Mouse (Mus musculus) gastrocnemius, postnatal 14 days (tissue): ENCODE data around the gene Ranbp3. TPM values are rescaled to one million over a fixed set of nuclear protein-coding genes. Genes with fewer than 3 reads are reported as not detected.

Source experiments
- DNase-seq: peaks from one replicate; pipeline ENCODE4 v3.0.0; 2021; ENCODE audit warnings: mixed read lengths
- intact Hi-C: fragments of 180-260 bp; cut with DNase I; formaldehyde crosslinking; loops from one replicate; pipeline ENCODE4 v1.15.1; 2025; ENCODE audit warnings: low total_unique reads
- total RNA-seq, 2 experiments: library from RNA; stranded (reverse); gene quantifications; 2 replicates each; pipeline ENCODE4 v1.2.3; 2021

The Ranbp3 gene
- total RNA-seq, 2 experiments from 2014 or later = 34.2 to 35.1 TPM

DNA sequence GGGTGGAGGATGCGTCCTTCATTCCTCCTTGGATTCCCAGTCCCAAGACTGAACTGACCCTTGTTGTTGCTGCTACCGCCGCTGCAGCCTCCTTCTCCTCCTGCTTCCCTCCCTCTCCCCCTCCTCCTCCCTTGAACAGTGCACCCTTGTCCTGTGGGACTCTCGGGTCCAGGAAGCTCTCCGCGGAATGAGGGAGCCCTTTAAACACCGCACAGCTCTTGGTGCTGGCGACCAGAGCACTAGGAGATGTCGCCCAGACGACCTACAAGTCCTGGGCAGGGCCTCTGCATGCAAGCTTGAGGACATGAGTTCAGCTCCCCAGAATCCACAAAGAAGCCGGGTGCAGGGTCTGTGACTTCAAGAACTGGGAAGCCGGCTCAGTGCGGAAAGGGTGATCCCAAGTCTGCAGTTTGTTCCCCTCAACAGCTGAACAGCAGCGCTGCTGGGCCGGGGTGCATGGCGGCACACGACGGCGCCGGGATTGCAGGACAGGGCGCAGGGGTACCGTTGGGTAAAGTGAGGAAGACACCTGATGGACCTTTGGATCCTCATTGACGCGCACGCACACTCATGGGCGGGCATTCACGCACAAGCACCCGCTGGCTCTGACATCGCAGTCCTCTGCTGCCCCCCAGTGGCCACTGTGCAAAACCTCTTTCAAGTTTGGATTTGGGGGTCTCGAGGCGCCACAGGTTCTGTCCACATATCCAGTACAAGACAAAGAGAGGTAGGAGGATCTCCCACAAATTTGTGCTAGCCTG lies 4.5 kb upstream of the Ranbp3 start:
- intact Hi-C loops = loop anchor here (5.0 kb wide), 1 partner anchor 41 kb away; the partner anchor contains the start of genes Catsperd and Lonp1
- DNase-seq = peak; percentile 84

DNA sequence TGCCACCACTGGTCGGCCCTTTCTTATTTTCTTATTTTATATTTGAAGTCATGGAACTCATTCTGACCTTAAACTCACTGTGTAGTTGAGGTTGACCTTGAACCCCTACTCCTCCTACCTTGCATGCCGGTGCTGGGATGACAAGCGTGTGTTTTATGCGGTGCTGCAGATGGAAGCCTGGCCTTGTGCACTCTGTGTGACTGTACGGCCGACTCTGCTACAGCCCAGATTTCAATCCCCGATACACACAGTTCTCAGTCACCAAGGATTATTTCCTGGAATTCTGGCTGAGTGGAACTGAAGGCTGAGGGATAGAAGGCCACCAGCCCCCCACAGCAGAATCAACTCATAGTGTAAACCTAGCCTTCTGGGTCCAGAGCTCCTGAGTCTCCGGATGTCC lies 3.3 kb upstream of the Ranbp3 start:
- DNase-seq = no peak
- intact Hi-C loops = loop anchor here (5.0 kb wide), 1 partner anchor 42 kb away; the partner anchor contains the start of genes Catsperd and Lonp1

DNA sequence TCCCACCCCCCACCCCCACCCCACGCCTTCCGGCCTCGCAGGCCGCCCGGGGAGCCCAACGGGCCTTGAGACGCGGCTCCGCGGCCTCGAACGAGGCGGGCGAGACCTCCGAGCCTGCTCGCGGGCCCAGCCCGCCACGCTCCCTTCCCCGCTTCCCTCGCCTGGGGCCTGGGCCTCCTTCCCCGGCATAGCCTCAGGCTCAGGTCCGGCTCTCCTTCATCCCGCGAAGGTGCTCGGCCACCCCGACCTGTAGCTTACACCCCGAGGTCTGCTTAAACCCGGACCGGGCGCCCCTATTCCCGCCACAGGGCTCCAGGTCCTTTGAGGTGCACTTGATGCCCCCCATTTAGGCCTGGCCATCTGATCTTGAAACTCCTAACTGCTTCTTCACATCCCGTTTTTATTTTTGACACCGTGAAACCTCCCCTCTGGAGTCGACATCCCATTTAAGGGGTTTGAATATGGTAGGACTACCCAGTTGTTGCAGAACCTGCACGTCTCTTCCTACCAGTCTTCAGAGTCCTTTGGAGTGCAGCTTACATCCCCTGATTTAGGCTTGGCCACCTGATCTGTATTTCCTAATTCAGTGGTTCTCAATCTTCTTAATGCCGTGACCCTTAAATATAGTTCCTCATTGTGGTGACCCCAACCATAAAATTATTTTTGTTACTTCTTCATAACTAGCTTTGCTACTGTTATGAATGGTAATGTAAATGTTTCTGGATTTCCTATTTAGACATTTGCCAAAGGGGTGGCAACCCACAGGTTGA lies 738 bp downstream of the Ranbp3 start:
- intact Hi-C loops = no loop called here
- DNase-seq = peak; percentile 30

DNA sequence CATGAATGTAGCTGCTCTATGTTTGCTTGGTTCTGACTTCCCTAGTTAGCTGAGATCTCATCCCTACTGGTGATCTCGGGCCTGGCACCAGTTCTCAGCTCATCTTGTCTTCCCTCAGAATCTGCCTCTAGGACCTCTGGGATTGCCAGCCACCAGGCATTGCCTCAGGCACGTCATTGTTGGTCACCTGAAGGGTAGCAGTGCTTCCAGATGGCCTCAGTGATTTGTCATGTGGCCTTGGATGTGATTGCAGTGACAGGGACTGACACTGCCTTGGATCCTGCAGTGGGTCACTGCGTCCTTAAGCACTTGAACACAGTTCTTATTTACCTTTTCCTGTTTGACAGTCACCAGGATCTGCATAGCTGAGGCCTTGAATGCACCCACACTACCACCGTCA lies 8.7 kb downstream of the Ranbp3 start:
- no peak for DNase-seq
- intact Hi-C loops = no loop called here

DNA sequence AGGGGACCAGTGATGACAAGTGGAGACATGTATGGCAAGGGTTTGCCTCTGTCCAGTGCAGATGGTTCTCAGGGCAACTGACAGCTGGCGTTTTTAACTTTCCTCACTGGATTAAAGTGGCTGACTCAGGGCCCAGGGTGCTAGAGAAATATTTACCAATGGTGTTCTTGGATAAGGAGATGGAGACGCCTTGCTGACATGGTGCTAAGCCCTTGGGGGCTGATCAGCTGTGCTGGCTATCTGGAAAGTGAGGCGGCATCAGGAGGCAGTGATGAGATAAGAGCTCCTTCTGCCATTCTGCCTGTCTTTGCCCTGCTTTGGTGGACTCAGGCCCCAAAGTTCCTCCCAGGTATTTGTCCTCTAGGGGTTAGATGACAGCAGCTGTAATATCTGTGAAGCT lies 9.8 kb downstream of the Ranbp3 start:
- no peak for DNase-seq
- intact Hi-C loops = no loop called here

DNA sequence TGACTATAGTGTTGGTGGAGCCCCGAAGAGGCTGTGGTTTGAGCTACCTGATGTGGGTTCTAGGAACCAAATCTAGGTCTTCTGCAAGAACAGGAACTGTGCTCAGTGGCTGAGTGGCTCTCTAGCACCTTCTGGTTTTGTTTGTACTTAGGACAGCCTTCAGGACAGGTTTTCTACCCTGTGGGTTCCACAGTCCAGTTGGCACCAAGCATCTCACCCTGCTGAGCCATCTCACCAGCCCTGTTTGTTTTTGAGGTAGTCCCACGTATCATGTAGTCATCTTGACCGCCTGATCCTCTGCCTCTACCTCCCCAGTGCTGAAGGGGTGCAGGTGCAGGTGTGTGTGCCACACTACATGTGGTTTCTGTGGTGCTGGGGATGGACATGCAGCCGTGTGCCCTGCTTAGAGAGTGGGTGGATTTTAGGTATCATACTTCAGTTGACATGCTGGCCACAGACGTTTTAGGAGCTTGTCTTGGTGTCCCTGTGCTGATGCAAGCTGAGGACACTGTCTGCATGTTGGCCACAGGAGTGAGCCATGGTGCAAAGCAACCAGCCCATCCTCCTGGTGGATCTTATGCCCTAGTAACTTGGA lies 10.5 kb downstream of the Ranbp3 start:
- DNase-seq = no peak
- intact Hi-C loops = no loop called here

DNA sequence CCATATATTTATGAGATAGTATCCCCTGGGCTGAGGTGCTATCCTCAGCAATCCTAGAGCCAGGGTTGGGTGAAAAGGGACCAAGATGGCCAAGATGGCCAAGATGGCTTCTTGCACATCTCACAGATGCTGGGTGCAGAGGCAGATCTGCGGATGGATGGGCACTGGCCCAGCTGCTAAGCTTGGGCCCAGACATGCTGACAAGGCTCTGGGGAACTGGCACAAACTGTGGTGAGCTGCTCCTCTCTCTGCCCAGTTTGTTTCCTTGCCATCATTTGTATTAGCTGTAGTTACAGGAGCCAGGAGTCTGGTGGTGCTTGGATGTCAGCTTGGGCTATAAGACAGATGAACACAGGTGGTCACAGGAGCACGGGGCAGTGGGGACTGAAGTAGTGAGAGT lies 11.6 kb downstream of the Ranbp3 start:
- DNase-seq = peak; percentile 25
- intact Hi-C loops = no loop called here

DNA sequence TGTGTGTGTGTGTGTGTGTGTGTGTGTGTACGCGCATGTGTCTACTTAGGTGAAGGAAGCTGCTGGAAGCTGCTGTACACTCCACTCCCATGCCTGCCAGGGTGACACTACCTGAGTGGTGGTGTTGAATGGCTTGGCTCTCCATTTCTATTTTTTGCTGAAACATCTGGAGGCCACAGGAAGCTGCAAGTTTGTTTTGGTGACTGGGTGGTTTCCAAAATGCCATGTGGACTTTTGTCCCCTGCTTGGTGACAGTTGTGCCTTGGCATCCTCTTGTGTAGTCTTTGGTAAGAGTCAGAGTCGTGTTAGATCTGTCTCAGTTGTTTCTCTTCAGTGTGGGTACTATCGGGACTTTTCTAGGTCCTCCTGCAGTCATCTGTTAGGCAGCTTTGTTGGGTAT lies 13.7 kb downstream of the Ranbp3 start:
- intact Hi-C loops = no loop called here

DNA sequence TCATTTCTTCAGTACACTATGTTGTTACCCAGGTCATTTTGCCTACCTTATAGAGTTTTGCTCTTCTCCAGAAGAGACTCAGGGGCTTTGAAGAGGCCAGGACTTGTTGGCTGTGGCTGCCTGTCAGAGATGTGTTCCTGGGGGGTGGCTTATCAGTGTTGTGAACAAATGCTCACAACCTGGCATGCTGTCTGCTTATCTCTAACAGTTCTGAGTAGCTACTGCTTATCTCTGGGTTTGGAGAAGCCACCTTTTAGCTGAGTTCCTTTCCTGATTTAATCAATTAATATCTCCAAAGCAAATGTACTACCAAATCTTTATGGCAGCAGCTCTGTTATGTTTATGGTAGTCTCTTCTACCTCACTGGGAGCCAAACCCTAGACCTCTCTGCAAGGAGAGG lies 15.0 kb downstream of the Ranbp3 start:
- DNase-seq = no peak
- intact Hi-C loops = no loop called here

More for the DNA sequence above, 13.7 kb downstream of the Ranbp3 start:
- DNase-seq = no peak

DNA sequence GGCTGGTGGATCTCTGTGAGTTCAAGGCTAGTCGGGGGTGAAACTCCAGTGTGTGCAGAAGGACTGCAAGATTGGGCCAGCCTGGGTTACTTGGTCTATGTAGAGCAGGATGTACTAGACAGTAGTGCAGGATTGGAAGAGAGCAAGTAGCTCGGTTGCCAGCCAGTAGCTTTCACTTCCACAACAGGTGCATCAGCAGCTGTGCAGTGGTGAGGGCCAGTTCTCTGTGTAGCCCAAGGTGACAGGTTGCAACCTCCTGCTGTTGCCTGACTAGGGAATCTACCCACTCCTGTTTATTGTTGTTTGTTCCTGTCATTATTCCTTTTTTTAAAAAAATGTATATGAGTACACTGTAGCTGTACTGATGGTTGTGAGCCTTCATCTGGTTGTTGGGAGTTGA lies 15.6 kb downstream of the Ranbp3 start:
- no peak for DNase-seq
- intact Hi-C loops = no loop called here

DNA sequence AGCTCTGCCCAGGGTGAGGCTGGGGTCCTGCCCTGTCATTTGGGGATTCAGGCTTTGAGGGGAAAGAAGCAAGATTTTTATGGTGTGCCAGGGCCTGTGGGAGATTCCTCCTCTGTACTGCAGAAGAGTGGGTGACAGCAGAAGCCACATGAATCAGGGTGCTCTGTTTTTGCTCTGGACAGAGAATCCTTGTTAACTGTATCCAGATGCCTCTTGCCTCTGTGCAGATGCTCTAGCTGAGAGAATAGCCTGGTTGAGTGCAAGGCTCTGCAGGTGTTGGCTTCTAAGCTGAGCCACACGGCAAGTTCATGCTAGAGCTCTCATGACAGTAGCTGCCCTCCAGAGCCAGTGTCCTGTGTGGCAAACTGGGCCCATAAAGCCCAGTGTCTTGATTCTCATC lies 20.3 kb downstream of the Ranbp3 start:
- intact Hi-C loops = no loop called here
- no peak for DNase-seq

DNA sequence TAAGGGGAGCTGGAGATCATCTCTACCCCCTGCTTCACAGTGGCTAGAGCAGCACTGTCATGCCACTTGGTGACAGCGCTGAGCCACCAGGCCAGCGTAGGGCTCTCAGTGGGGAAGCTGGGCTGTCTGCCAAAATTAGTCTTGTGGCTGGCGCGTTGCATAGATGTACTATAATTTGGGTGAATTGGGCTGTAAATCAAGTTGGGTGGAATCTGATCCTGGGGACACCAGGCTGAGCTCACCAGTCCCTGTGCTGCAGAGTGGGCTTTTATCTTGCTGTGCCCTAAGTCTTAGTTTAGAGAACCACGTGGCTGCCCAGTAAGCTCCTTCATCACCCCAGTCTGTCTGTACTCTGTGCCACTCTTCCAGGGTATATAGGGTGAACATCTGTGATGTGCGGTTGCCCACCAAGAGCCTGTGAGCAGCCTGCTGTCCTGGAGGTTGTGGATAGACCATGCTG lies 20.8 kb downstream of the Ranbp3 start:
- intact Hi-C loops = no loop called here
- no peak for DNase-seq

DNA sequence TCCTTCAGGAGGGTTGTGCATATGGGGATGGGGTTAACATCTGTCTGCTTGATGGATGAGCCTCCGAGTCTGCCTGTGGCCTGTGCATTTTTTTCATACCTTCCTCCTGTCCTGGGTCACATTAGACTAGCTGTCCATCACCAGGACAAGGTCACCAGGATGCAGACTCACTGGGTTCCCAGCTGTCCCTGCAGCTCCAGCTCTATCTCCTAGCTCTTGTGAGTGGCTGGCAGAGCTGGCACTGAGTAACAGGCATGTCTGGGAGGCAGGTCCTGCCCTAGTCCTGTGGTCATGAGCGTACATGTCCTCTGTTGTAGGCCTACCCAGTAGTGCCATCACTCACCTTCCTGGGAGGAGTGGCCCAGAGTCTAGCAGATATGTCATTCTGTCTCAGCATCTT lies 27.4 kb downstream of the Ranbp3 start:
- no peak for DNase-seq
- intact Hi-C loops = no loop called here

DNA sequence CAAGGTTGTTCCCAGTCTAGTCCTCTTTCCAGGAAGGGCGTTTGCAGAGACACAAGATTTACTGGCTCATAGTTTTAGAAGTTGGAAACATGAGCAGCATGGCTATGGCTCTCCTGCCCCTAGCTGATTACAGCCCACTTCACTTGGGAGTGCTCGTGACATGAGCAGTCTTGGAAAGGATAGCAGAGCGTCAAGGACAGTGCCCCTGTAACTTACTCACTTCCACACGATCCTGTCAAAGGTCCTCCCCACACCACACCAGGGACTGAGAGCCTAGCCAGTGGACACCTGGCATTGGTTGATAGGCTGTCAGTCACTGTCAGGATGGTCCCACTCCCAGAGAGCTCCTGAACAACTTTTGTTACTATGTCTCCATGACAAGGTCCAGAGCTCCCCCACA lies 29.9 kb downstream of the Ranbp3 start:
- DNase-seq = no peak
- intact Hi-C loops = no loop called here

DNA sequence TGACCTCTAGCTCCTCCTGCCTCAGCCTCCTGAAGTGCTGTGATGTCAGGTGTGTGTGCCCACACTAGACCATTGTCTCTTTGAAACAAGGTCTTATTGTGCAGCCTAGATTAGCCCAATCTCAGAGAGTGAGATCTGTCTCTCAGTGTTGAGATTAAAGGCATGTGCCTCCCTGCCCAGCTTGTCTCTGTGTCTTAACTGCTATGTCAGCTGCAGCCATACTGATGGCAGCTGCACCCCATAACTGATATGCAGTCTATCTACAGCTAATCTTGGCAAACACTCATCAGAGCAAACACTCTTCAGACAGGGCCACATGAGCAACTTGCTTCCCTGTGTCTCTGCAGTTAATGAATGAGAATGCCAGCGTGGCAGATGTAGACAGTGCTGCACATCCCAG lies 33.4 kb downstream of the Ranbp3 start:
- intact Hi-C loops = no loop called here
- no peak for DNase-seq

DNA sequence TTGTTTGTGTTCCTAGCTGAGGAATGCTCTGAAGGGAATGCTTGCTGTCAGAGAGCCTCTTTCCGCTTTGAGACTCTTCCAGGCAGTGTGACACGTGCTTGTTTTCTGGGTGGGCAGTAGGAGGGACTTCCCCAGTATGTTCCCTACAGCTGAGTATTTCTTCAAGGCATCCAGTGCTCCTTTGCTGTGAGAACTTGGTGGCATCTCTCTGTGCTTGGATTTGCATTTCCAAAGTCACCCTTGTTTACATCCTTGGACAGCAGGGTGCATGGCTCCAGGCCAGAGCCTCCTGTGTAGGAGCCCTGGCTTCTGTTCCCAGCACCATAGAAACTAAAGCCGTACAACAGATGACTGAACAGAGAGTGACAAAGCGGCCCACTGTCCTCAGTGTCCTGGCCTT lies 35.6 kb downstream of the Ranbp3 start:
- intact Hi-C loops = no loop called here
- no peak for DNase-seq

DNA sequence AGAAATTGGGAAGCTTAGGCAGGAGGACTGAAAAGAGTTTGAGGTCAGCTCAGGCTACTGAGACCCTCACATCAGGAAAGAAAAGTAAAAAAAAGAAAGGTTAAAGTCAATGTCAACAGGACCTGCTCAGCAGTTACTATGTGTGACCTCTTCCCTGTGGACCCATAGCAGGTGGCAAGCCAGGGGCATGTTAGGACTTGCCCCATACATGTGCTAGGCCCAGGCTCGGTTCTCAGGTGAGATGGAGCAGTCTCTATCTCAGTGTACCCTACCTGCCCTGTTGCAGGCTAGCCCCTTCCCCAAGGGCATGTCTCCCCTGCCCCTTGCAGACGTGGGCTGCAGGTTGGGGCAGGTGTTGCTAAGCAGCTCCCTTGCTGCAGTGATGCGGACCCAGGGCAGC lies 36.6 kb downstream of the Ranbp3 start:
- intact Hi-C loops = no loop called here
- DNase-seq = no peak

DNA sequence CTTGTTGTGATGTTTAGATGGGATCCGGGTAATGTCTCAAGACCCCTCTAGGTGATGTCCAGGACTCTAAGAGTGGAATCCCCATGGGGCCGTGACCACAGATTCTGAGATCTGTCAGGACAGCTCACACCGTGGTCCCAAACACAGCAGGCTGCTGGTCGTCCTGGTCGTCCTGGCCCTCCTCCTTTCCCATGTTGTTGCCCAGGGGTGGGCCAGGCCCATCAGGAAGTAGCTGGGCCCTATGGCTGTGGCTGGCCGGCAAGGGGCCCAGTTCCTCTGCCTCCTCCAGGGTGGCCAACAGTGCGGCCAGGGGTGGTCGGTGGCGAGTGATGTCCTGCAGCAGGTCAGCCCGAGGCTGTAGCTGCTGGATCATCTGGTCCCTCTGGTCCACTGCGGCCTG lies 42.3 kb downstream of the Ranbp3 start:
- intact Hi-C loops = no loop called here
- no peak for DNase-seq

DNA sequence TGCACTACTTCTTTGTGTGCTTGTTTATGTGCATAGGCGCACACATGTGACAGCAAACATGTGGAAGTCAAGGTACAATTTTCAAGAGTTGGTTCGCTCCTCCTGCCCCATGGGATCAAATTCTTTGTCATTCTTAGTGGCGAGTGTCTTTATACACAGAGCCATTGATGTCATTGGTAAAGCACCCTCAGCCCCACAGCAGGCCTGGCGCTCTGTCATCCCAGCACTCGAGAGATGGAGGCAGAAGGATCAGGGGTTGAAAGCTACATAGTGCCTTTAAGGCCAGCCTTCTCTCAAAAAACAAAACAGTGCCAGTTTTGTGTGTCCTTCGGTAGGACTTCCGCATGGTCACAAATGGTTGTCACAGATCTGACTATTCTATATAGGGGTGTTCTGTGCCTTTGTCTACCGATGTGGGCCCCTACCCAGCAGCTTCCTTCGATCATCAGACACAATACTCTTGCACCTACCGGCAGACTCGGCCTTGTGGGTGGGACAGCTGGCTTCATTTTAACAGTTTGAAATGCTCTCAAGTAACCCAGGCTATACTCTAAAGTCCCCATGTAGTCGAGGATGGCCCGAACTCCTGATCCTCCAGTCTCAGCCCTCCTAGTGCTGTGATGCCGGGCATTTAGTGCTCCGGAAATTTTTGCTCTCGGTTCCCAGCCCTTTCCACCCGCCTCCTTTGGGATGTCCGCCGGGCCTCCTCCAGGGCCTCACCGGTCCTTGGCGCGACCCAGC lies 43.0 kb downstream of the Ranbp3 start:
- intact Hi-C loops = no loop called here
- DNase-seq = no peak
